Mouse (Mus musculus) lung, embryonic 14.5 days (tissue): ENCODE data around the gene Tex33. TPM values are rescaled to one million over a fixed set of nuclear protein-coding genes. Genes with fewer than 3 reads are reported as not detected.

ENCODE experiments used
- ATAC-seq: fragments of 200-750 bp; cut with Nextera tagmentation; 2 replicates; pipeline ENCODE4 v1.8.0; 2017; ENCODE audit warnings: mild to moderate bottlenecking, moderate TSS enrichment, moderate library complexity; ENCODE audit not compliant: insufficient read depth
- DNase-seq: peaks from one replicate; pipeline ENCODE4 v3.0.0-alpha.2; 2015
- H3K27ac ChIP-seq: fragments of 300-500 bp; sonication (generic); 2 replicates; pipeline ENCODE4 v1.5.1; 2014; ENCODE audit warnings: low read depth, mild to moderate bottlenecking, moderate library complexity
- H3K27me3 ChIP-seq: fragments of 300-500 bp; sonication (generic); 2 replicates; pipeline ENCODE4 v1.6.1; 2014; ENCODE audit warnings: low read length, control low read depth; ENCODE audit not compliant: insufficient read depth
- H3K36me3 ChIP-seq: fragments of 300-500 bp; sonication (generic); 2 replicates; pipeline ENCODE4 v1.6.1; 2014; ENCODE audit warnings: control low read depth; ENCODE audit not compliant: insufficient read depth
- H3K4me1 ChIP-seq: fragments of 300-500 bp; sonication (generic); 2 replicates; pipeline ENCODE4 v1.6.1; 2014; ENCODE audit warnings: antibody characterized with exemption, control low read depth; ENCODE audit not compliant: insufficient read depth
- H3K4me2 ChIP-seq: fragments of 300-500 bp; sonication (generic); 2 replicates; pipeline ENCODE4 v1.6.1; 2014; ENCODE audit warnings: mild to moderate bottlenecking
- H3K4me3 ChIP-seq: fragments of 300-500 bp; sonication (generic); 2 replicates; pipeline ENCODE4 v1.5.1; 2014; ENCODE audit warnings: low read depth, low read length
- H3K9ac ChIP-seq: fragments of 300-500 bp; sonication (generic); 2 replicates; pipeline ENCODE4 v1.6.1; 2014
- H3K9me3 ChIP-seq: fragments of 300-500 bp; sonication (generic); 2 replicates; pipeline ENCODE4 v1.6.1; 2016; ENCODE audit warnings: low read depth, low read length, control low read depth
- CTCF ChIP-seq: IDR thresholded peaks from 2 replicates; pipeline ENCODE4 v1.5.1; 2016; ENCODE audit warnings: antibody characterized with exemption, low read depth
- WGBS: fragments of 180-500 bp; shearing (Covaris S2); extraction: QIAGEN DNeasy Blood & Tissue Kit; methylation state at CpG from one replicate; pipeline ENCODE4 v1.1.7; 2014; 5-methylcytosine and 5-hydroxymethylcytosine counted together
- polyA plus RNA-seq: library from polyadenylated mRNA; unstranded; fragments of >200 nt; fragmentation: Nextera tagmentation; extraction: Ambion mirVana; gene quantifications from 2 replicates; pipeline ENCODE4 v1.2.1, GENCODE M21; 2014

Tex33 gene
- polyA plus RNA-seq, 1 experiment from 2014 or later: not detected

- Histone ChIP-seq H3K4me1 (no peaks in the 10 kb centered on the region), H3K9me3 (no peaks in the 10 kb centered on the region), H3K27ac (no peak overlapping the region), H3K4me3 (no peak overlapping the region), H3K9ac (no peak overlapping the region), H3K4me2 (no peak overlapping the region), H3K27me3 (no peaks in the 10 kb centered on the region), H3K36me3 (no peaks in the 10 kb centered on the region)
- ATAC-seq (no peak), DNase-seq (no peak)
- TF ChIP-seq CTCF: no peak
- WGBS: 92% methylated on average over 1 of the region's 1 CpGs
These were observed 10.1 kb downstream of the Tex33 start for GRCm38 (mm10) chr15:78385564-78385963.

- no peaks in the 10 kb centered on the region for H3K9me3 ChIP-seq
- H3K36me3 ChIP-seq: no peaks in the 10 kb centered on the region
- no peak overlapping the region for H3K4me3 ChIP-seq
- no peak overlapping the region for H3K4me2 ChIP-seq
- 63% methylated on average over 7 of the region's 7 CpGs for WGBS
- H3K27me3 ChIP-seq: no peaks in the 10 kb centered on the region
- H3K27ac ChIP-seq: 0 out of 2 replicates have a peak overlapping the region, but pooled peaks have one; percentile 10
- no peak overlapping the region for H3K9ac ChIP-seq
- no peak for TF ChIP-seq CTCF
- ATAC-seq (no peak), DNase-seq (no peak)
- H3K4me1 ChIP-seq: no peaks in the 10 kb centered on the region
These were observed 11.2 kb downstream of the Tex33 start for GRCm38 (mm10) chr15:78384220-78385116.

- H3K27ac ChIP-seq: 0 out of 2 replicates have a peak overlapping the region, but pooled peaks have one; percentile 10
- H3K4me1 ChIP-seq: no peaks in the 10 kb centered on the region
- ATAC-seq: no peak
- H3K9me3 ChIP-seq: no peaks in the 10 kb centered on the region
- no peak overlapping the region for H3K4me3 ChIP-seq
- WGBS: 80% methylated on average over 11 of the region's 11 CpGs
- no peaks in the 10 kb centered on the region for H3K27me3 ChIP-seq
- DNase-seq: peak; percentile 21
- H3K4me2 ChIP-seq: no peak overlapping the region
- no peak overlapping the region for H3K9ac ChIP-seq
- H3K36me3 ChIP-seq: no peaks in the 10 kb centered on the region
- TF ChIP-seq CTCF: no peak
These were observed 12.1 kb downstream of the Tex33 start for GRCm38 (mm10) chr15:78383450-78384219.

GRCm38 (mm10) chr15:78382115-78382514 is 13.6 kb downstream of the Tex33 start:
- Histone ChIP-seq H3K9ac (no peak overlapping the region), H3K27ac (no peak overlapping the region), H3K9me3 (no peaks in the 10 kb centered on the region), H3K27me3 (no peaks in the 10 kb centered on the region), H3K36me3 (no peaks in the 10 kb centered on the region), H3K4me1 (no peaks in the 10 kb centered on the region), H3K4me3 (no peak overlapping the region), H3K4me2 (no peak overlapping the region)
- TF ChIP-seq CTCF: no peak
- DNase-seq: no peak
- WGBS: 86% methylated on average over 4 of the region's 4 CpGs
- no peak for ATAC-seq

GRCm38 (mm10) chr15:78380741-78381140 is 15.0 kb downstream of the Tex33 start:
- WGBS: 43% methylated on average over 4 of the region's 4 CpGs
- Histone ChIP-seq H3K27ac (no peak overlapping the region), H3K9ac (no peak overlapping the region), H3K9me3 (no peaks in the 10 kb centered on the region), H3K36me3 (no peaks in the 10 kb centered on the region), H3K4me2 (no peak overlapping the region), H3K27me3 (no peaks in the 10 kb centered on the region), H3K4me1 (no peaks in the 10 kb centered on the region), H3K4me3 (no peak overlapping the region)
- ATAC-seq (no peak), DNase-seq (no peak)
- no peak for TF ChIP-seq CTCF

GRCm38 (mm10) chr15:78380208-78380607 is 15.5 kb downstream of the Tex33 start:
- no peak for DNase-seq

GRCm38 (mm10) chr15:78378556-78378955 is 17.2 kb downstream of the Tex33 start:
- H3K4me2 ChIP-seq: no peak overlapping the region
- peaks cover 9% of the 10 kb centered on the region for H3K4me1 ChIP-seq
- 48% methylated on average over 10 of the region's 10 CpGs for WGBS
- no peaks in the 10 kb centered on the region for H3K27me3 ChIP-seq
- no peak for TF ChIP-seq CTCF
- H3K9ac ChIP-seq: no peak overlapping the region
- no peak overlapping the region for H3K27ac ChIP-seq
- DNase-seq (no peak), ATAC-seq (no peak)
- no peaks in the 10 kb centered on the region for H3K9me3 ChIP-seq
- no peak overlapping the region for H3K4me3 ChIP-seq
- H3K36me3 ChIP-seq: no peaks in the 10 kb centered on the region

More at GRCm38 (mm10) chr15:78380208-78380607, 15.5 kb downstream of the Tex33 start:
- Histone ChIP-seq H3K36me3 (no peaks in the 10 kb centered on the region), H3K27me3 (no peaks in the 10 kb centered on the region), H3K4me2 (no peak overlapping the region), H3K9ac (no peak overlapping the region), H3K4me3 (no peak overlapping the region), H3K27ac (no peak overlapping the region), H3K4me1 (no peaks in the 10 kb centered on the region), H3K9me3 (no peaks in the 10 kb centered on the region)
- 72% methylated on average over 2 of the region's 2 CpGs for WGBS
- no peak for TF ChIP-seq CTCF
- no peak for ATAC-seq
